Mouse (Mus musculus) MEL (cell line): ENCODE results near the gene Prkag2. TPM values are rescaled to one million over a fixed set of nuclear protein-coding genes. Genes with fewer than 3 reads are reported as not detected.

Experiments used
- DNase-seq: peaks from one replicate; pipeline ENCODE4 v3.0.0; 2011; ENCODE audit warnings: low read depth, low spot score
- H3K27ac ChIP-seq: 2 replicates; pipeline ENCODE4 v1.5.1; 2012; ENCODE audit warnings: low read depth, mild to moderate bottlenecking, control low read depth, low read length, moderate library complexity; ENCODE audit not compliant: control insufficient read depth
- H3K27me3 ChIP-seq, 2 experiments: fragments of 150-350 bp in 1 of 2; sonication (generic) in 1 of 2; 2 replicates each; pipeline ENCODE4 v1.6.1; 2012; ENCODE audit warnings: low read length in 2 of 2, mild to moderate bottlenecking in 2 of 2, improper control_type of control experiment in 1 of 2, moderate library complexity in 1 of 2; ENCODE audit not compliant: insufficient read depth in 2 of 2, control insufficient read depth in 1 of 2
- H3K36me3 ChIP-seq, 2 experiments: 2 replicates each; pipeline ENCODE4 v1.6.1; 2012 to 2014; ENCODE audit warnings: low read length in 2 of 2, improper control_type of control experiment in 1 of 2, inconsistent platforms in 1 of 2, mild to moderate bottlenecking in 1 of 2; ENCODE audit not compliant: insufficient read depth in 2 of 2, control insufficient read depth in 1 of 2
- H3K4me1 ChIP-seq, 2 experiments: fragments of 150-350 bp in 1 of 2; sonication (generic) in 1 of 2; 2 replicates each; pipeline ENCODE4 v1.6.1; 2012; ENCODE audit warnings: low read length in 2 of 2, improper control_type of control experiment in 1 of 2, mild to moderate bottlenecking in 1 of 2; ENCODE audit not compliant: insufficient read depth in 2 of 2, control insufficient read depth in 1 of 2
- H3K4me3 ChIP-seq, 2 experiments: fragments of 150-350 bp in 1 of 2; sonication (generic) in 1 of 2; 2 replicates each; pipeline ENCODE4 v1.5.1; 2012; ENCODE audit warnings: low read depth in 2 of 2, low read length in 2 of 2, mild to moderate bottlenecking in 2 of 2, moderate library complexity in 2 of 2, control low read depth in 1 of 2, improper control_type of control experiment in 1 of 2; ENCODE audit not compliant: control insufficient read depth in 1 of 2, insufficient read depth in 1 of 2
- H3K79me2 ChIP-seq: 2 replicates; pipeline ENCODE4 v1.6.1; 2012; ENCODE audit warnings: mild to moderate bottlenecking, low read length, moderate library complexity; ENCODE audit not compliant: control insufficient read depth, poor library complexity, insufficient read depth
- H3K9ac ChIP-seq: 2 replicates; pipeline ENCODE4 v1.6.1; 2012; ENCODE audit warnings: low read depth, mild to moderate bottlenecking, control low read depth, low read length, moderate library complexity; ENCODE audit not compliant: control insufficient read depth, poor library complexity, severe bottlenecking
- H3K9me3 ChIP-seq: fragments of 150-350 bp; sonication (generic); replicated peaks from 2 replicates; pipeline ENCODE4 v1.6.1; 2012; ENCODE audit warnings: mild to moderate bottlenecking, low read length, improper control_type of control experiment, moderate library complexity; ENCODE audit not compliant: insufficient read depth
- ELF1 ChIP-seq: IDR thresholded peaks from 2 replicates; pipeline ENCODE4 v1.6.1; 2014; ENCODE audit warnings: low read depth, mild to moderate bottlenecking, inconsistent platforms, low read length, improper control_type of control experiment, moderate library complexity
- EP300 ChIP-seq, 2 experiments: IDR thresholded peaks; 2 replicates each; pipeline ENCODE4 v1.6.1; 2011; ENCODE audit warnings: improper control_type of control experiment in 2 of 2, low read length in 2 of 2, low read depth in 1 of 2, mild to moderate bottlenecking in 1 of 2
- GATA1 ChIP-seq: IDR thresholded peaks from 2 replicates; pipeline ENCODE4 v1.6.1; 2011; ENCODE audit warnings: low read depth, low read length, improper control_type of control experiment
- MAX ChIP-seq: IDR thresholded peaks from 2 replicates; pipeline ENCODE4 v1.6.1; 2011; ENCODE audit warnings: low read length, improper control_type of control experiment
- MEF2A ChIP-seq: IDR thresholded peaks from 2 replicates; pipeline ENCODE4 v1.6.1; 2014; ENCODE audit warnings: low read depth, mild to moderate bottlenecking, inconsistent platforms, low read length, improper control_type of control experiment; ENCODE audit not compliant: poor library complexity, insufficient replicate concordance, severe bottlenecking; ENCODE audit errors: extremely low read depth
- NELFE ChIP-seq: IDR thresholded peaks from 2 replicates; pipeline ENCODE4 v1.6.1; 2011; ENCODE audit warnings: low read depth, low read length, improper control_type of control experiment
- POLR2AphosphoS2 ChIP-seq: IDR thresholded peaks from 2 replicates; pipeline ENCODE4 v1.6.1; 2011; ENCODE audit warnings: low read length, improper control_type of control experiment
- RCOR1 ChIP-seq: IDR thresholded peaks from 2 replicates; pipeline ENCODE4 v1.6.1; 2012; ENCODE audit warnings: low read depth, mild to moderate bottlenecking, inconsistent platforms, low read length, improper control_type of control experiment
- SIN3A ChIP-seq: IDR thresholded peaks from 2 replicates; pipeline ENCODE4 v1.6.1; 2012; ENCODE audit warnings: low read length, improper control_type of control experiment, inconsistent platforms
- TBP ChIP-seq: IDR thresholded peaks from 2 replicates; pipeline ENCODE4 v1.8.0; 2011; ENCODE audit warnings: low read depth, low read length, improper control_type of control experiment
- TCF12 ChIP-seq: IDR thresholded peaks from 2 replicates; pipeline ENCODE4 v1.6.1; 2014; ENCODE audit warnings: low read depth, mild to moderate bottlenecking, inconsistent platforms, low read length, improper control_type of control experiment, moderate library complexity
- USF1 ChIP-seq: IDR thresholded peaks from 2 replicates; pipeline ENCODE4 v1.6.1; 2014; ENCODE audit warnings: low read depth, mild to moderate bottlenecking, inconsistent platforms, low read length, improper control_type of control experiment, moderate library complexity
- ZC3H11A ChIP-seq: IDR thresholded peaks from 2 replicates; pipeline ENCODE4 v1.6.1; 2012; ENCODE audit warnings: low read depth, mild to moderate bottlenecking, inconsistent platforms, low read length, improper control_type of control experiment
- ZMIZ1 ChIP-seq: IDR thresholded peaks from 2 replicates; pipeline ENCODE4 v1.6.1; 2012; ENCODE audit warnings: low read depth, mild to moderate bottlenecking, inconsistent platforms, low read length, improper control_type of control experiment, moderate library complexity
- ZNF384 ChIP-seq: IDR thresholded peaks from 2 replicates; pipeline ENCODE4 v1.6.1; 2012; ENCODE audit warnings: low read depth, mild to moderate bottlenecking, inconsistent platforms, low read length, improper control_type of control experiment
- polyA plus RNA-seq, 2 experiments: library from polyadenylated mRNA; stranded (reverse) in 1 of 2; unstranded in 1 of 2; fragments of >175 nt in 1 of 2; fragments of >200 nt in 1 of 2; gene quantifications; 2 replicates each; pipeline versions ENCODE4 v1.2.1 to v1.2.4; 2012; ENCODE audit warnings: low replicate concordance in 2 of 2, low read depth in 1 of 2; ENCODE audit not compliant: insufficient read length in 2 of 2, insufficient read depth in 1 of 2, missing spikeins in 1 of 2
- total RNA-seq: library from RNA; depleted of rRNA; stranded (reverse); fragments of 300-350 nt; gene quantifications from 2 replicates; pipeline ENCODE4 v1.2.3, GENCODE M21; 2012

Prkag2 gene
- total and polyA plus RNA-seq, 3 experiments: 8.0 to 27.9 TPM; not detected in 1

GRCm38 (mm10) chr5:24985434-24986176, 114.8 kb downstream of the Prkag2 start:
- Histone ChIP-seq H3K27ac (no peak overlapping the region), H3K9ac (no peak overlapping the region), H3K4me3 (no peak overlapping the region), H3K4me1 (peaks cover 11 to 32% of the 10 kb centered on the region in 2 experiments), H3K79me2 (no peaks in the 10 kb centered on the region)
- no peak for DNase-seq
- TF ChIP-seq POLR2AphosphoS2: no peak
- TF ChIP-seq RCOR1: no peak
- no peak for TF ChIP-seq ELF1
- no peak for TF ChIP-seq TCF12
- TF ChIP-seq USF1: no peak
- TF ChIP-seq ZMIZ1: no peak
- TF ChIP-seq MAX: no peak
- no peak for TF ChIP-seq NELFE
- TF ChIP-seq TBP: no peak
- no peak for TF ChIP-seq GATA1
- no peak for TF ChIP-seq SIN3A
- TF ChIP-seq ZC3H11A: no peak
- TF ChIP-seq, all 39 proteins: peak for 0
- Histone ChIP-seq H3K36me3 (peaks cover 0 to 22% of the 10 kb centered on the region in 2 experiments; a peak in 2 of 4 replicates), H3K9me3 (no peaks in the 10 kb centered on the region), H3K27me3 (no peaks in the 10 kb centered on the region)

- Histone ChIP-seq H3K36me3 (peaks cover 0 to 23% of the 10 kb centered on the region in 2 experiments; a peak in 2 of 4 replicates), H3K4me1 (peaks cover 14 to 32% of the 10 kb centered on the region in 2 experiments), H3K9ac (no peak overlapping the region; the same call in 1 of the 2 replicates), H3K27ac (peak overlapping the region; percentile 31), H3K9me3 (no peaks in the 10 kb centered on the region), H3K79me2 (no peaks in the 10 kb centered on the region), H3K4me3 (peak overlapping the region in 1 of 2 experiments; percentile 9; a peak in 1 of 4 replicates), H3K27me3 (no peaks in the 10 kb centered on the region)
- TF ChIP-seq ZNF384: peak; percentile 77
- no peak for TF ChIP-seq MEF2A
- TF ChIP-seq TCF12: 0 out of 2 replicates have a peak, but pooled peaks have one; percentile 3
- TF ChIP-seq EP300 (IDR thresholded peaks at IDR 0.05; ENCODE audit: low read depth in 1 of 2, low read length in 2 of 2): peak in 1 of 2 experiments; percentile 17; a peak in 1 of 4 replicates
- DNase-seq: peak; percentile 57
Measured at GRCm38 (mm10) chr5:24984157-24984556, 116.3 kb downstream of the Prkag2 start.
